Mouse (Mus musculus): ENCODE measurements around the gene Gm13698. TPM values are rescaled to one million over a fixed set of nuclear protein-coding genes. Genes with fewer than 3 reads are reported as not detected.
A peak's percentile ranks its signal among the peaks of the same experiment; 100 is the strongest.
"Not testable (repeated sequence)": the region's sequence is repeated elsewhere in the genome, so short reads cannot be mapped to it uniquely, and the experiment has no call there.

Gene Gm13698
- total RNA-seq (2022), result 1 to 10 TPM; 1.5 to 2.1 (median 1.8) TPM

GRCm38 (mm10) chr2:83955393-83955792, at the start of gene Gm13698:
Gene Gm13698, plus strand, starts transcription at chr2:83955693.
- not testable (repeated sequence) for DNase-seq (ENCODE audit: low spot score in 2 of 2)

GRCm38 (mm10) chr2:83929478-83930088, 25.9 kb upstream of the Gm13698 start:
- no peak for DNase-seq (ENCODE audit: low spot score in 2 of 2)

GRCm38 (mm10) chr2:83940931-83941361, 14.5 kb upstream of the Gm13698 start, which contains the start of gene Zswim2:
Gene Zswim2, minus strand, starts transcription at chr2:83941228.
- DNase-seq (ENCODE audit: low spot score in 2 of 2), result peak; percentile 89 to 93

GRCm38 (mm10) chr2:83941378-83941777, 14.1 kb upstream of the Gm13698 start:
- DNase-seq (ENCODE audit: low spot score in 2 of 2), result no peak

GRCm38 (mm10) chr2:83941792-83942191, 13.7 kb upstream of the Gm13698 start:
- no peak for DNase-seq (ENCODE audit: low spot score in 2 of 2)

GRCm38 (mm10) chr2:83961203-83961602, 5.7 kb downstream of the Gm13698 start, which contains the start of gene Gm13693:
Gene Gm13693, plus strand, starts transcription at chr2:83961503.
- DNase-seq (ENCODE audit: low spot score in 2 of 2), result not testable (repeated sequence)

- DNase-seq (ENCODE audit: low spot score in 2 of 2), result not testable (repeated sequence)
Measured at GRCm38 (mm10) chr2:83967013-83967412, 11.5 kb downstream of the Gm13698 start, which contains the start of gene Gm13695. Gene Gm13695, plus strand, starts transcription at chr2:83967313.

- DNase-seq (ENCODE audit: low spot score in 2 of 2), result not testable (repeated sequence)
Measured at GRCm38 (mm10) chr2:83972823-83973222, 17.3 kb downstream of the Gm13698 start, which contains the start of gene Gm13696. Gene Gm13696, plus strand, starts transcription at chr2:83973123.

GRCm38 (mm10) chr2:83978633-83979032, 23.1 kb downstream of the Gm13698 start, which contains the start of gene Gm13694:
Gene Gm13694, plus strand, starts transcription at chr2:83978933.
- DNase-seq (ENCODE audit: low spot score in 2 of 2), result not testable (repeated sequence)

GRCm38 (mm10) chr2:83984443-83984842, 28.9 kb downstream of the Gm13698 start, which contains the start of gene Gm13697:
Gene Gm13697, plus strand, starts transcription at chr2:83984743.
- DNase-seq (ENCODE audit: low spot score in 2 of 2), result not testable (repeated sequence)

- not testable (repeated sequence) for DNase-seq (ENCODE audit: low spot score in 2 of 2)
Measured at GRCm38 (mm10) chr2:83990253-83990652, 34.8 kb downstream of the Gm13698 start, which contains the start of gene Gm13691. Gene Gm13691, plus strand, starts transcription at chr2:83990553.

GRCm38 (mm10) chr2:83993639-83994255, 38.3 kb downstream of the Gm13698 start:
- DNase-seq (ENCODE audit: low spot score in 2 of 2), result not testable (repeated sequence)

- DNase-seq (ENCODE audit: low spot score in 2 of 2), result not testable (repeated sequence)
Measured at GRCm38 (mm10) chr2:83994526-83994925, 39.0 kb downstream of the Gm13698 start.

Other genes with a start within 250 kb of the Gm13698 start
- gene Itgav, start 231.3 kb upstream of the Gm13698 start, total RNA-seq (2022), result 10 to 100 TPM; 61.5 to 76.4 (median 72.2) TPM
- 100 to 1,000 TPM; 184 to 209 (median 204) TPM for gene Fam171b, start 143.1 kb upstream of the Gm13698 start, total RNA-seq (2022)
- not detected for gene Zswim2, start 14.5 kb upstream of the Gm13698 start, total RNA-seq (2022)
- 1 to 10 TPM; 1.5 to 2.1 (median 1.8) TPM for gene Gm13693, start 5.8 kb downstream of the Gm13698 start, total RNA-seq (2022)
- gene Gm13695, start 11.6 kb downstream of the Gm13698 start, total RNA-seq (2022), result 1 to 10 TPM in 2 of 4 experiments, not detected in 2; 1.5 to 1.6 TPM
- 1 to 10 TPM; 1.5 to 2.1 (median 1.8) TPM for gene Gm13696, start 17.4 kb downstream of the Gm13698 start, total RNA-seq (2022)
- 1 to 10 TPM; 1.5 to 2.1 (median 1.8) TPM for gene Gm13694, start 23.2 kb downstream of the Gm13698 start, total RNA-seq (2022)
- gene Gm13697, start 29.1 kb downstream of the Gm13698 start, total RNA-seq (2022), result 1 to 10 TPM; 1.5 to 2.1 (median 1.8) TPM
- gene Gm13691, start 34.9 kb downstream of the Gm13698 start, total RNA-seq (2022), result 1 to 10 TPM; 1.5 to 2.1 (median 1.8) TPM

All from layer of hippocampus, adult 8-10 months (tissue).